Mouse (Mus musculus) thymus, adult 2 months (tissue): ENCODE measurements around the gene Daam1.

Experiments used
- CTCF ChIP-seq: fragments of 200-500 bp; IDR thresholded peaks from 2 replicates; pipeline ENCODE4 v1.5.1; 2012; ENCODE audit warnings: mild to moderate bottlenecking, control low read depth, low read length, moderate library complexity, borderline replicate concordance; ENCODE audit not compliant: control insufficient read depth, poor library complexity, insufficient read depth; ENCODE audit errors: extremely low read depth
- POLR2A ChIP-seq: fragments of 200-500 bp; IDR thresholded peaks from 2 replicates; pipeline ENCODE4 v1.6.1; 2012; ENCODE audit warnings: mild to moderate bottlenecking, low read length, control low read depth, moderate library complexity; ENCODE audit not compliant: control insufficient read depth, poor library complexity, insufficient read depth; ENCODE audit errors: extremely low read depth

- no peak for TF ChIP-seq CTCF
- no peak for TF ChIP-seq POLR2A
Observed at GRCm38 (mm10) chr12:71904310-71904709, 73.4 kb downstream of the Daam1 start.
